Mouse (Mus musculus): ENCODE results near the gene Unc5b. TPM values are rescaled to one million over a fixed set of nuclear protein-coding genes. Genes with fewer than 3 reads are reported as not detected.

Gene Unc5b
- total RNA-seq, 2 experiments from 2014 or later = 2.0 to 3.5 TPM

GRCm38 (mm10) chr10:60720461-60720860 is 110.9 kb downstream of the Unc5b start:
- DNase-seq = no peak

GRCm38 (mm10) chr10:60718491-60718890 is 112.9 kb downstream of the Unc5b start:
- no peak for DNase-seq

- no peak for DNase-seq
Measured at GRCm38 (mm10) chr10:60716449-60716848, 114.9 kb downstream of the Unc5b start.

Other genes starting within 250 kb of the Unc5b start
- gene Cdh23, start 135.1 kb downstream of the Unc5b start, total RNA-seq (2021) = 1 to 10 TPM; 2.2 to 3.8 TPM
- 1 to 10 TPM; 2.4 to 3.4 TPM for gene Slc29a3, start 78.8 kb downstream of the Unc5b start, total RNA-seq (2021)